Mouse (Mus musculus) MEL (cell line): Measurements from ENCODE around the gene Ap3b1.

Experiments
- KAT2A ChIP-seq: conservative IDR thresholded peaks from 2 replicates; pipeline ENCODE4 v1.6.1; 2012; ENCODE audit warnings: low read depth, low read length, improper control_type of control experiment, inconsistent platforms
- RAD21 ChIP-seq: IDR thresholded peaks from 2 replicates; pipeline ENCODE4 v1.6.1; 2011; ENCODE audit warnings: mild to moderate bottlenecking, low read depth, low read length, improper control_type of control experiment
- SMC3 ChIP-seq: IDR thresholded peaks from 2 replicates; pipeline ENCODE4 v1.6.1; 2011; ENCODE audit warnings: low read depth, low read length, improper control_type of control experiment
- TAL1 ChIP-seq: IDR thresholded peaks from 2 replicates; pipeline ENCODE4 v1.6.1; 2012; ENCODE audit warnings: mild to moderate bottlenecking, inconsistent platforms, low read length, moderate library complexity, mixed read lengths

- TF ChIP-seq SMC3 (0 out of 2 replicates have a peak, but pooled peaks have one; percentile 7), RAD21 (no peak), KAT2A (no peak; the same call in 1 of the 2 replicates), TAL1 (peak; percentile 79)
Observed at GRCm38 (mm10) chr13:94523213-94523612, 164.5 kb downstream of the Ap3b1 start.
